Mouse (Mus musculus) heart, postnatal 0 days (tissue): Measurements from ENCODE around the gene Tmem25. TPM values are rescaled to one million over a fixed set of nuclear protein-coding genes. Genes with fewer than 3 reads are reported as not detected.

Experiments
- ATAC-seq: fragments of 200-750 bp; cut with Nextera tagmentation; 2 replicates; pipeline ENCODE4 v1.8.0; 2017; ENCODE audit warnings: low read depth, moderate number of reproducible peaks, moderate library complexity; ENCODE audit not compliant: insufficient read depth
- DNase-seq: peaks from one replicate; pipeline ENCODE4 v3.0.0-alpha.2; 2016; ENCODE audit warnings: low spot score
- H3K27ac ChIP-seq: fragments of 300-500 bp; sonication (generic); 2 replicates; pipeline ENCODE4 v1.5.1; 2014; ENCODE audit warnings: low read depth, mild to moderate bottlenecking
- H3K27me3 ChIP-seq: fragments of 300-500 bp; sonication (generic); 2 replicates; pipeline ENCODE4 v1.6.1; 2014; ENCODE audit warnings: low read length, mixed read lengths; ENCODE audit not compliant: control insufficient read depth, insufficient read depth
- H3K36me3 ChIP-seq: fragments of 300-500 bp; sonication (generic); replicated peaks from 2 replicates; pipeline ENCODE4 v1.6.1; 2014; ENCODE audit warnings: low read length, mixed read lengths; ENCODE audit not compliant: control insufficient read depth, insufficient read depth
- H3K4me1 ChIP-seq: fragments of 300-500 bp; sonication (generic); 2 replicates; pipeline ENCODE4 v1.6.1; 2014; ENCODE audit warnings: antibody characterized with exemption; ENCODE audit not compliant: control insufficient read depth, insufficient read depth
- H3K4me2 ChIP-seq: fragments of 300-500 bp; sonication (generic); 2 replicates; pipeline ENCODE4 v1.6.1; 2014; ENCODE audit warnings: low read depth, mild to moderate bottlenecking, low read length, moderate library complexity
- H3K4me3 ChIP-seq: fragments of 300-500 bp; sonication (generic); 2 replicates; pipeline ENCODE4 v1.5.1; 2014; ENCODE audit warnings: low read depth, low read length
- H3K9ac ChIP-seq: fragments of 300-500 bp; sonication (generic); replicated peaks from 2 replicates; pipeline ENCODE4 v1.6.1; 2014; ENCODE audit warnings: low read depth, low read length, mixed read lengths
- H3K9me3 ChIP-seq: fragments of 300-500 bp; sonication (generic); replicated peaks from 2 replicates; pipeline ENCODE4 v1.6.1; 2016; ENCODE audit warnings: low read length; ENCODE audit not compliant: control insufficient read depth
- CTCF ChIP-seq: IDR thresholded peaks from 2 replicates; pipeline ENCODE4 v1.5.1; 2016; ENCODE audit warnings: antibody characterized with exemption, control low read depth, low read depth
- EP300 ChIP-seq: IDR thresholded peaks from 2 replicates; pipeline ENCODE4 v1.6.1; 2016; ENCODE audit warnings: antibody characterized with exemption, low read depth
- WGBS: fragments of 180-500 bp; shearing (Covaris S2); extraction: QIAGEN DNeasy Blood & Tissue Kit; methylation state at CpG from one replicate; pipeline ENCODE4 v1.1.7; 2014; 5-methylcytosine and 5-hydroxymethylcytosine counted together
- polyA plus RNA-seq: library from polyadenylated mRNA; unstranded; fragments of >200 nt; fragmentation: Nextera tagmentation; extraction: Ambion mirVana; gene quantifications from 2 replicates; pipeline ENCODE4 v1.2.1, GENCODE M21; 2015
- total RNA-seq: library from RNA; depleted of rRNA; stranded (reverse); fragments of >200 nt; gene quantifications from 2 replicates; pipeline ENCODE4 v1.2.3, GENCODE M21; 2014; ENCODE audit warnings: low replicate concordance

The Tmem25 gene
- total and polyA plus RNA-seq, 2 experiments from 2014 or later: 3.4 to 5.2 TPM

DNA sequence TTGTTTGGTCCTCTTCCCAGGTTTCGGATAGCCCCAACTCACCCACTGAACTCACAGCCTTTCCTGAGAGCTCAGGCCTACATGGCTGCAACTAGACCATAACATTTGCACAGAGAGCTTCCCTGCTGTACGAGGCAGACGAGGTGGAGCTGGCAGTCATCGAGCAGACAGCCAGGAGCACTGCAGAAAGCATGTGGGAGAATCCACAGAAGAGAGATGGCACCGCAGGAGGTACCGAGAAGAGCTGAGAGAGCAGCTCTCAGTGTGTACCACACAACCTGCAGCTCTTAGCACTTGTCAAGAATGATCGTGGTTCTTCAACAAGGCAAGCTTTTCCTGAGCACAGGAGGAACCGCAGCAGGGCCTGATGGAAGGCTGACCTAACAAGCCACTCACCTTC is 15.1 kb upstream of the Tmem25 start:
- Histone ChIP-seq H3K36me3 (peaks cover 100% of the 10 kb centered on the region), H3K9ac (no peak overlapping the region), H3K9me3 (no peaks in the 10 kb centered on the region), H3K4me2 (no peak overlapping the region), H3K27me3 (no peaks in the 10 kb centered on the region), H3K4me3 (no peak overlapping the region), H3K4me1 (no peaks in the 10 kb centered on the region), H3K27ac (no peak overlapping the region)
- ATAC-seq (no peak), DNase-seq (no peak)
- TF ChIP-seq EP300: no peak
- TF ChIP-seq CTCF: no peak
- 88% methylated on average over 8 of the region's 8 CpGs for WGBS

DNA sequence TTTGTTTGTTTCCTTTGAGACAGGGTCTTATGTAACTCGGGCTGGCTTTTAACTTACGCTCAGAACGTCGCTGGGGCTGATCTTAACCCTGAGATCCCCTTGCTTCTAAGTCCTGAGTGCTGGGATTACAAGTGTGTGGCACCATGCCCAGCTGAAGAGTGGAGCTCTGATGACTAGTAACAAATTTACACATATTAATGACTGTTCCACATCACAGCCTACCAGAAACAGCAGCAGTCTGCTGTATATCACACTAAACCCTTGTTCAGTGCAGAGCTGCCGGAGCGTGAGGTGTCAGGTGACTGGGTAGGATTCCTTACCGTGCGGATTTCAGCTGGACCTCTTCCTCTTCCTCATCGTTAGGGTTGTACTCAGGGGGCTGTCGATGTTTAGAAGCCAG is 11.2 kb upstream of the Tmem25 start:
- H3K4me3 ChIP-seq: no peak overlapping the region
- H3K4me1 ChIP-seq: no peaks in the 10 kb centered on the region
- H3K36me3 ChIP-seq: peaks cover 98% of the 10 kb centered on the region
- H3K9ac ChIP-seq: no peak overlapping the region
- H3K9me3 ChIP-seq: no peaks in the 10 kb centered on the region
- no peak overlapping the region for H3K4me2 ChIP-seq
- TF ChIP-seq CTCF: no peak
- TF ChIP-seq EP300: no peak
- WGBS: 76% methylated on average over 10 of the region's 10 CpGs
- no peaks in the 10 kb centered on the region for H3K27me3 ChIP-seq
- ATAC-seq (no peak), DNase-seq (no peak)
- H3K27ac ChIP-seq: no peak overlapping the region

- no peak for DNase-seq
- no peak overlapping the region for H3K4me2 ChIP-seq
- 95% methylated on average over 10 of the region's 10 CpGs for WGBS
- no peaks in the 10 kb centered on the region for H3K27me3 ChIP-seq
- no peak overlapping the region for H3K4me3 ChIP-seq
- no peaks in the 10 kb centered on the region for H3K4me1 ChIP-seq
- no peaks in the 10 kb centered on the region for H3K9me3 ChIP-seq
- ATAC-seq: no peak
- peaks cover 78% of the 10 kb centered on the region for H3K36me3 ChIP-seq
- no peak overlapping the region for H3K9ac ChIP-seq
- H3K27ac ChIP-seq: no peak overlapping the region
- TF ChIP-seq EP300 (no peak), CTCF (no peak)
Measured at GRCm38 (mm10) chr9:44807778-44808177, 8.7 kb upstream of the Tmem25 start.

- peaks cover 72% of the 10 kb centered on the region for H3K36me3 ChIP-seq
- TF ChIP-seq EP300: no peak
- TF ChIP-seq CTCF: no peak
- ATAC-seq: no peak
Measured at GRCm38 (mm10) chr9:44807141-44807540, 8.0 kb upstream of the Tmem25 start.

GRCm38 (mm10) chr9:44805536-44805935 is 6.4 kb upstream of the Tmem25 start:
- Histone ChIP-seq H3K4me1 (no peaks in the 10 kb centered on the region), H3K36me3 (peaks cover 56% of the 10 kb centered on the region), H3K4me3 (no peak overlapping the region), H3K9ac (no peak overlapping the region), H3K27me3 (no peaks in the 10 kb centered on the region), H3K9me3 (no peaks in the 10 kb centered on the region), H3K4me2 (no peak overlapping the region), H3K27ac (no peak overlapping the region)
- TF ChIP-seq CTCF: no peak
- TF ChIP-seq EP300: no peak
- 92% methylated on average over 5 of the region's 5 CpGs for WGBS
- DNase-seq: no peak
- no peak for ATAC-seq

More at GRCm38 (mm10) chr9:44807141-44807540, 8.0 kb upstream of the Tmem25 start:
- Histone ChIP-seq H3K27me3 (no peaks in the 10 kb centered on the region), H3K9ac (no peak overlapping the region), H3K9me3 (no peaks in the 10 kb centered on the region), H3K4me1 (no peaks in the 10 kb centered on the region), H3K4me2 (no peak overlapping the region), H3K4me3 (no peak overlapping the region), H3K27ac (no peak overlapping the region)
- DNase-seq: no peak
- WGBS: 63% methylated on average over 5 of the region's 5 CpGs

DNA sequence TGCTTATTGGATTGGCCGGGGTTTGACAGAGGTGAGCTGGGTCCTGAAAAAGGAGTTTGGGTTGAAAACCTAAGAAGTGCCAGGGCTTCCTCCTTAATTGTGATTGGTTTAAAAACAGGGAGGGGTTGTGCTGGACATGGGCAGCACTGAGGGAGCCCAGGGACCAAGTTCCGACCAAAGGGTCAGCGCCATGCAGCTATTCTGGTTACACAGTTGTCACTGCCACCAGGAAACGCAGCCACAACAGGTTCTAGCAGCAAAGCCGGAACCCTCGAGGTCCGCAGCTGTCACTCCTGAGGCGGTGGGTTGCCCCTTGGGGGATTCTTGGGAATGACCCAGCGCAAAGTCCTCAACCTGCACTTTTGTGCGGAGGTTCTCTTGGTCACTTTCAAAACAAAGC is 5.6 kb upstream of the Tmem25 start:
- 0 out of 2 replicates have a peak, but pooled peaks cover 4% of the 10 kb centered on the region for H3K4me1 ChIP-seq
- DNase-seq (no peak), ATAC-seq (no peak)
- no peak overlapping the region for H3K4me3 ChIP-seq
- no peak for TF ChIP-seq CTCF
- no peak for TF ChIP-seq EP300
- 92% methylated on average over 10 of the region's 10 CpGs for WGBS
- H3K36me3 ChIP-seq: peaks cover 48% of the 10 kb centered on the region
- no peak overlapping the region for H3K9ac ChIP-seq
- no peak overlapping the region for H3K27ac ChIP-seq
- H3K4me2 ChIP-seq: no peak overlapping the region
- no peaks in the 10 kb centered on the region for H3K9me3 ChIP-seq
- no peaks in the 10 kb centered on the region for H3K27me3 ChIP-seq
